Mouse (Mus musculus) embryonic facial prominence, embryonic 11.5 days (tissue): Measurements from ENCODE around the gene Sdf2. TPM values are rescaled to one million over a fixed set of nuclear protein-coding genes. Genes with fewer than 3 reads are reported as not detected.
"Not testable (repeated sequence)": the region's sequence is repeated elsewhere in the genome, so short reads cannot be mapped to it uniquely, and the experiment has no call there.

ENCODE experiments used
- ATAC-seq: fragments of 200-750 bp; cut with Nextera tagmentation; replicated peaks from 2 replicates; pipeline ENCODE4 v1.8.0; 2017; ENCODE audit warnings: low read depth; ENCODE audit not compliant: insufficient number of reproducible peaks, low FRiP score, low TSS enrichment
- DNase-seq: peaks from one replicate; pipeline ENCODE4 v3.0.0-alpha.2; 2015; ENCODE audit warnings: low spot score
- H3K27ac ChIP-seq: fragments of 300-500 bp; sonication (generic); replicated peaks from 2 replicates; pipeline ENCODE4 v1.5.1; 2014; ENCODE audit warnings: mild to moderate bottlenecking, low read depth, low read length, control low read depth
- H3K27me3 ChIP-seq: fragments of 300-500 bp; sonication (generic); 2 replicates; pipeline ENCODE4 v1.6.1; 2014; ENCODE audit warnings: mild to moderate bottlenecking, low read length, moderate library complexity, mixed read lengths; ENCODE audit not compliant: control insufficient read depth, insufficient read depth
- H3K36me3 ChIP-seq: fragments of 300-500 bp; sonication (generic); replicated peaks from 2 replicates; pipeline ENCODE4 v1.6.1; 2014; ENCODE audit warnings: low read depth, mild to moderate bottlenecking, low read length, moderate library complexity, mixed read lengths; ENCODE audit not compliant: control insufficient read depth, insufficient read depth
- H3K4me1 ChIP-seq: fragments of 300-500 bp; sonication (generic); 2 replicates; pipeline ENCODE4 v1.6.1; 2014; ENCODE audit warnings: low read length, mixed read lengths; ENCODE audit not compliant: control insufficient read depth, insufficient read depth
- H3K4me2 ChIP-seq: fragments of 300-500 bp; sonication (generic); 2 replicates; pipeline ENCODE4 v1.6.1; 2014; ENCODE audit warnings: low read depth, mild to moderate bottlenecking, control low read depth, low read length, moderate library complexity
- H3K4me3 ChIP-seq: fragments of 300-500 bp; sonication (generic); 2 replicates; pipeline ENCODE4 v1.5.1; 2014; ENCODE audit warnings: low read depth, low read length, control low read depth
- H3K9ac ChIP-seq: fragments of 300-500 bp; sonication (generic); replicated peaks from 2 replicates; pipeline ENCODE4 v1.6.1; 2014; ENCODE audit warnings: mild to moderate bottlenecking, control low read depth, low read length
- H3K9me3 ChIP-seq: fragments of 300-500 bp; sonication (generic); replicated peaks from 2 replicates; pipeline ENCODE4 v1.6.1; 2016; ENCODE audit warnings: mild to moderate bottlenecking, low read length, inconsistent platforms, mixed read lengths; ENCODE audit not compliant: control insufficient read depth
- WGBS: fragments of 180-500 bp; shearing (Covaris S2); extraction: QIAGEN DNeasy Blood & Tissue Kit; methylation state at CpG from one replicate; pipeline ENCODE4 v1.1.7; 2014; 5-methylcytosine and 5-hydroxymethylcytosine counted together
- polyA plus RNA-seq: library from polyadenylated mRNA; unstranded; fragments of >200 nt; fragmentation: Nextera tagmentation; extraction: Ambion mirVana; gene quantifications from 2 replicates; pipeline ENCODE4 v1.2.1, GENCODE M21; 2014

Sdf2 gene
- polyA plus RNA-seq, 1 experiment from 2014 or later, result 47.3 TPM

DNA sequence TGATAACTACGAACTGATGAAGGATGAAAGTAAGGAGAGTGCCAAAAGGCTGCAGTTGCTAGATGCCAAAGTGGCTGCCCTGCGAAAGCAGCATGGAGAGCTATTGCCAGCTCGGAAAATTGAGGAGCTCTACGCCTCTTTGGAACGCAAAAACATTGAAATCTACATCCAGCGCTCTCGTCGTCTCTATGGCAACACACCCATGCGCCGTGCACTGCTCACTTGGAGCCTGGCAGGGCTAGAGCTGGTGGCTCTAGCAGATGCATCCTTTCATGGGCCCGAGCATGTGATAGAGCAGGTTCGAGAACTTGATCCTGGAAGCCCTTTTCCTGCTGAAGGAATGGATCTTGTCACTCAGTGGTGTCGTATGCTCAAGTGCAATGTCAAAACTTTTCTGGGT, 26.4 kb downstream of the Sdf2 start:
- no peak for DNase-seq
- ATAC-seq, result no peak
- no peak overlapping the region for H3K4me2 ChIP-seq
- H3K27ac ChIP-seq, result no peak overlapping the region
- WGBS, result 93% methylated on average over 13 of the region's 13 CpGs
- H3K4me1 ChIP-seq, result no peaks in the 10 kb centered on the region
- no peaks in the 10 kb centered on the region for H3K9me3 ChIP-seq
- H3K27me3 ChIP-seq, result no peaks in the 10 kb centered on the region
- no peak overlapping the region for H3K9ac ChIP-seq
- no peak overlapping the region for H3K4me3 ChIP-seq
- peaks cover 19% of the 10 kb centered on the region for H3K36me3 ChIP-seq

DNA sequence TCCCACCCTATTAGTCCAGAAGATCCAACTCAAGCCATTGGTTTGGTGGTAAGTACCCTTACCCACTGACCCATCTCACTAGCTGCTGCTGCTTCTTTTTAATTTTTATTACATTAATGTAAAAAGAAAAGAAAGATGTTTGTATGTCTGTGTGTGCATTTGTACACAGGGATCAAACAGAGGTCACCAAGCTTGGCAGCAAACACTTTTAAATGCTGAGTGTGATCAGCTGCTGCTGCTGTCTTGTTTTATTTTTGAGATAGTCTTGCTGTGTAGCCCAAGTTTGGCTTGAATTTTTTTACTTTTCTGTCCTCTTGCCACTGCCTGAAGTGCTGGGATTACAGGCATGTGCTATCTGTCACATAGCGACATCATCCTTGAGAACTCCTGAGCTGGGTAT, 30.1 kb downstream of the Sdf2 start:
- Histone ChIP-seq H3K4me2 (no peak overlapping the region), H3K9me3 (no peaks in the 10 kb centered on the region), H3K36me3 (peaks cover 22% of the 10 kb centered on the region), H3K4me1 (no peaks in the 10 kb centered on the region), H3K9ac (no peak overlapping the region), H3K4me3 (no peak overlapping the region), H3K27ac (no peak overlapping the region), H3K27me3 (no peaks in the 10 kb centered on the region)
- no peak for DNase-seq
- no peak for ATAC-seq
- WGBS, result 97% methylated on average over 1 of the region's 1 CpGs

DNA sequence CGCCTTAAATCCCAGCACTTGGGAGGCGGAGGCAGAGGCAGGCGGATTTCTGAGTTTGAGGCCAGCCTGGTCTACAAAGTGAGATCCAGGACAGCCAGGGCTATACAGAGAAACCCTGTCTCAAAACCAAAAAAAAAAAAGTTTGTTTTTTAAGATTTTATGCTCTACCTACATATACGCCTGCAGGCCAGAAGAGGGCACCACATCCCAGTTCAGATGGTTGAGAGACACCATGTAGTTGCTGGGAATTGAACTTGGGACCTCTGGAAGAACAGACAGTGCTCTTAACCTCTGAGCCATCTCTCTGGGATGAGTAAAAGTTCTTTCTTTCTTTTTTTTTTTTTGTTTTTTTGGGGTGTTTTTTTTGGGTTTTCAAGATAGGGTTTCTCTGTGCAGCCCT, 30.6 kb downstream of the Sdf2 start:
- H3K9me3 ChIP-seq, H3K4me2 ChIP-seq, H3K4me1 ChIP-seq, H3K27ac ChIP-seq, ATAC-seq, H3K27me3 ChIP-seq, DNase-seq, H3K4me3 ChIP-seq, H3K9ac ChIP-seq: not testable (repeated sequence)
- 95% methylated on average over 4 of the region's 4 CpGs for WGBS
- H3K36me3 ChIP-seq, result peaks cover 26% of the 10 kb centered on the region

DNA sequence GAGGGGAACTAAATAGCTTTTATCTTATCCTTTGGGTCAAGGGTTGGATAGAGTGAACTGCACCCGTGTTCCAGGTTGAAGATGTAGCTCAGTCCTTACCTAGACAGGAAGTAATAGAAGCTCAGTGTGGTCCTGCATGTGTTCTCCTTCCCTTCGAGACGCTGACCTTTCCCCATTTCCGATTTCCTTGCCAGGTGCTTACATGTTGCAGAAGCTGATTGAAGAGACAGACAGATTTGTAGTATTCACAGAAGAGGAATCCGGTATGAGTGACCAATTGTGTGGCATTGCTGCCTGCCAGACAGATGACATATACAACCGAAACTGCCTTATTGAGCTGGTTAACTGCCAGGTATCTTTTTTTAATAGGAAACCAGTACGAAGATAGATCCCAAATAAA, 33.3 kb downstream of the Sdf2 start:
- DNase-seq (no peak), ATAC-seq (no peak)
- 92% methylated on average over 7 of the region's 7 CpGs for WGBS
- Histone ChIP-seq H3K9me3 (no peaks in the 10 kb centered on the region), H3K27ac (no peak overlapping the region), H3K27me3 (no peaks in the 10 kb centered on the region), H3K36me3 (peaks cover 26% of the 10 kb centered on the region), H3K9ac (no peak overlapping the region), H3K4me1 (no peaks in the 10 kb centered on the region), H3K4me3 (no peak overlapping the region), H3K4me2 (no peak overlapping the region)

DNA sequence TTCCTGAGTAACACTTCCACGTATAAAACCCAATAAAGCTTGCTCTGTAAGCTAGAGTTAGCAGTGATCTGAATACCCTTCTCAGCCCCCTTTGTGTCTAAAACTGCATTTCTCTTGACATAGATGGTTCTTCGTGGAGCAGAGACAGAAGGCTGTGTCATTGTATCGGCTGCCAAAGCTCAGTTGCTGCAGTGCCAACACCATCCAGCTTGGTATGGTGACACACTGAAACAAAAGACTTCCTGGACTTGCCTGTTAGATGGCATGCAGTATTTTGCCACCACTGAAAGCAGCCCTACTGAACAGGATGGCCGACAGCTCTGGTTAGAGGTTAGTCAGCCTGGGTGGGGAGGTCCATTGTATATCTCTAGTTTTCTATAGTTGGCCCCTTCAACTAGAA, 34.0 kb downstream of the Sdf2 start:
- no peak for ATAC-seq
- Histone ChIP-seq H3K9me3 (no peaks in the 10 kb centered on the region), H3K27me3 (no peaks in the 10 kb centered on the region), H3K4me1 (no peaks in the 10 kb centered on the region), H3K4me2 (no peak overlapping the region), H3K4me3 (no peak overlapping the region), H3K36me3 (peaks cover 30% of the 10 kb centered on the region), H3K9ac (no peak overlapping the region), H3K27ac (no peak overlapping the region)
- no peak for DNase-seq
- 91% methylated on average over 4 of the region's 4 CpGs for WGBS

DNA sequence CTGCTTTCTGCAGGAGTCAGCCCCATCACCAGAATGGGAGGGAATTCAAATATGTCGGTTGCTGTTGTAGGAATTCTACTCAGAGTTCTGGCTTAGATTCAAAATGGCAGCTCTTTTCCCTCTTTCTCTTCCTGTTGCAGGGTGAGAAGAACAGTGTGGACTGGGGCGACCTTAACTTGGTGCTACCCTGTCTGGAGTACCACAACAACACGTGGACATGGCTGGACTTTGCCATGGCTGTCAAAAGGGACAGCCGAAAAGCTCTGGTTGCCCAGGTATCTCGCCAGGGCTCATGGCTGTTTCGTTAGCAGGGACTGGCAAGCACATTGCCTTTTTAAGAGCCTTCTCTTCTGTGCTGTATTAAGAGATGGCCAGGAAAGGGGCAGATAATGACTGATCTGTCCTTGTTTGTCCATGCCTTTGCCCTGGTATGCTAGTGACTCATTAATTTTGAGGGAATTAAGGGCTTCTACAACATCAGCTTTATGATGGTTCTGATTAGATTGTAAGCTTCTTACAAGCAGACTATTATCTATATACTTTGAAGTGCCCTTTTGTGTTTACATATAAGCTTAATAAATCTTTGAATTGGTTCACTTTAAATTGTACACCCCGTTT, 43.7 kb downstream of the Sdf2 start:
- H3K4me2 ChIP-seq, result no peak overlapping the region
- peaks cover 14% of the 10 kb centered on the region for H3K36me3 ChIP-seq
- WGBS, result 94% methylated on average over 7 of the region's 7 CpGs
- no peaks in the 10 kb centered on the region for H3K4me1 ChIP-seq
- no peaks in the 10 kb centered on the region for H3K9me3 ChIP-seq
- no peaks in the 10 kb centered on the region for H3K27me3 ChIP-seq
- H3K27ac ChIP-seq, result no peak overlapping the region
- H3K4me3 ChIP-seq, result no peak overlapping the region
- no peak overlapping the region for H3K9ac ChIP-seq
- ATAC-seq (no peak), DNase-seq (no peak)

DNA sequence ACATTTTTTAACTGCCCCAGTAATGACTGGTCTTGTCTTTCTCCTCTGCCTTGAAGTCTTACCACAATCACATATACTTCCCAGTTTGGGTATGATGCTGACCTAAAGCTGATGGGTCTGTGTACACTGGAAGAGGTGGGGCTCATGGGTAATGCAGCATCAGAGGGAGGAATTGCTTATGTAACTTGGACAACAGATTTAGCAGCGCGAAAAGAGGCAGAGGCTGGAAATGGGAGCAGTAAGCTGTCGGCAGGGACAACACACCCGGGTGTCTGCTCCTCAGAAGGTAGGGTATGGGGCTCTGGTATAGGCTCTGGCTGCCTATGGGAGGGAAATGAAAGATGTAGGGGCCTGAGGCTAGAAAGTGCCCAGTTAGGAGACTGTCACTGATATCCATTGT, 45.1 kb downstream of the Sdf2 start, which contains the start of gene BC030499:
Gene BC030499 (plus strand): TSS at position 188 of the 400 bp plus-strand sequence.
- Histone ChIP-seq H3K27ac (no peak within 1 kb of the TSS), H3K4me2 (no peak within 1 kb of the TSS), H3K4me1 (no peaks in the 10 kb centered on the region), H3K9ac (no peak within 1 kb of the TSS), H3K4me3 (no peak within 1 kb of the TSS), H3K36me3 (peaks cover 9% of the 10 kb centered on the region), H3K9me3 (no peaks in the 10 kb centered on the region), H3K27me3 (no peaks in the 10 kb centered on the region)
- ATAC-seq (no peak), DNase-seq (no peak)
- 94% methylated on average over 4 of the region's 4 CpGs for WGBS

DNA sequence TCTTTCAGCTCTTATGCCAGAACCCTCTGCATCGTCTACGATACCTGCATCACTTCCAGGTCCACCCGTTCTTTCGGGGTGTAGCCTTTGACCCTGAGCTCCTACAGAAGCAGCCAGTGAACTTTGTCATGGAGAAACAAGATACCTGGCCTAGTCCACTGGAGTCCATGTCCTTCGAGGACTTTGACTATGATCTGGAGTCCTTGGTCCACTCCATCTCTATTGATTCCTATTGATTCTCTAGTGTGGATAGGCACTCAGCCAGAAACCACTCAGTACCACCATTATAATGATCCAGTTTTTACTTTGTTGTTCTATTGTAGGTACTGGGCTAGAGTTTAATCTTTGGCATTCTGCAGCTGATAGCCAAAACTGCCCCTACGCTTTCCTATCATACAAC, 49.0 kb downstream of the Sdf2 start:
- WGBS, result 95% methylated on average over 6 of the region's 6 CpGs
- H3K9ac ChIP-seq, result no peak overlapping the region
- DNase-seq, result no peak

More for the DNA sequence above, 49.0 kb downstream of the Sdf2 start:
- Histone ChIP-seq H3K4me1 (no peaks in the 10 kb centered on the region), H3K9me3 (no peaks in the 10 kb centered on the region), H3K27ac (no peak overlapping the region), H3K4me3 (no peak overlapping the region), H3K36me3 (no peaks in the 10 kb centered on the region), H3K4me2 (no peak overlapping the region), H3K27me3 (no peaks in the 10 kb centered on the region)
- ATAC-seq, result no peak
